Mouse (Mus musculus): ENCODE results near the gene Rap2a.

Gene Rap2a

DNA sequence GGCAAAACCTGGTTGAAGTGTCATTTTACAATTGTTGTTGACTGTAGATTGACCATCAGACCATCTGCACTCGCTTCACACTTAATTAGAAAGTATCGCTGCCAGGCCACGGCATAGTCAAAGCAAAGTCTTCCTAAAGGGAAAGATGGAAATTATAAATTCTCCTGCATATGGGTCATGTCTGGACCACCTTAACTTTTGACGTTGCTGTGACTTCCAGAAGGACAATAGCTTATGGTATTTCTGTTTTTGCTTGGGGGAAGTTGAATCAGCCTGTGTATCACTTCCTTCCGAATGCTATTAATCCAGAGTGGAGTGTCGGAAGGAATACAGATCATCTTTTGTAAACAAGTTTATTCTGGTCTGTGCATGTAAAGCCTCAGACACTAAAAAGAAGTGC lies 65.6 kb downstream of the Rap2a start:
- DNase-seq = no peak

GRCm38 (mm10) chr14:120544495-120544894 lies 66.3 kb downstream of the Rap2a start:
- DNase-seq = no peak

DNA sequence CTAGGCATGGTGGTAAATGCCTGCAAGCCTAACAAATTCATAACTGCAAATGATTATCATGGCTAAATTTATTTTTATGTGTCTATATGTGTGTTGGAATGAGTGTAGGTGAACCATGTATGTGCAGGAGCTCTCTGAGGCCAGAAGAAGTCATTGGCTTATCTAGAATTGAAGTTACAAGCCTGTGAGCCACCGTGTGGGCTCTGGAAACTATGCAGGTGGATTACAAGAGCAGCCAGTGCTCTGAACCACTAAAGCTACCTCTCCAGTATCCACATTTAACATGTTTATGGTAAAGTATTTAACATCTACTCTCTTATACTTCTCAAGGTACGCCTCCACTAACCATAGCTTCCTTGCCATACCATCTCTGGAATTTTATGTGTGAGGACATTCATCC lies 66.7 kb downstream of the Rap2a start:
- no peak for DNase-seq
